In genomic region chr12:9587732-9588131, GRCm38 (mm10) we compare ENCODE assay signal across 35 mouse cellular contexts. TPM values are rescaled to one million over a fixed set of nuclear protein-coding genes. Genes with fewer than 3 reads are reported as not detected.
"Had no signal": no experiment of that assay in that cellular context is flagged by ENCODE, and none has a peak within 500 bp of the region (broad histone marks: within the 10 kb centered on the region; RNA-seq: fewer than 3 reads in every experiment).

No protein-coding gene starts in this region.

- H3K4me3 ChIP-seq: heart, adult 2 months; heart, embryonic 10.5 days; heart, embryonic 12.5 days; heart, embryonic 13.5 days; heart, embryonic 15.5 days; hindbrain, embryonic 10.5 days; hindbrain, embryonic 12.5 days; hindbrain, embryonic 13.5 days; hindbrain, embryonic 15.5 days; intestine, embryonic 15.5 days; kidney, embryonic 15.5 days; layer of hippocampus, adult 2 months had no signal

- H3K9me3 ChIP-seq: heart, embryonic 10.5 days; heart, embryonic 12.5 days; heart, embryonic 13.5 days; heart, embryonic 15.5 days; hindbrain, embryonic 10.5 days; hindbrain, embryonic 12.5 days; hindbrain, embryonic 13.5 days; hindbrain, embryonic 15.5 days; intestine, embryonic 15.5 days; kidney, embryonic 15.5 days had no signal

- H3K9ac ChIP-seq: heart, embryonic 12.5 days; heart, embryonic 13.5 days; heart, embryonic 15.5 days; hindbrain, embryonic 12.5 days; hindbrain, embryonic 13.5 days; hindbrain, embryonic 14.5 days; hindbrain, embryonic 15.5 days; intestine, embryonic 15.5 days; kidney, embryonic 15.5 days had no signal

- ATAC-seq: hindbrain, embryonic 16.5 days; hindbrain, postnatal 0 days; inflammation-experienced regulatory T-cells, adult 6 months; intestine, embryonic 15.5 days; intestine, embryonic 16.5 days; intestine, postnatal 0 days had no signal

- H3K4me1 ChIP-seq: heart, embryonic 12.5 days; intestine, embryonic 15.5 days had no signal

- H3K36me3 ChIP-seq: heart, embryonic 10.5 days; heart, embryonic 12.5 days; heart, embryonic 13.5 days; heart, embryonic 15.5 days; hindbrain, embryonic 10.5 days; hindbrain, embryonic 12.5 days; hindbrain, embryonic 13.5 days; hindbrain, embryonic 15.5 days; intestine, embryonic 15.5 days; kidney, embryonic 15.5 days had no signal

- H3K4me2 ChIP-seq: heart, embryonic 11.5 days; heart, embryonic 12.5 days; heart, embryonic 13.5 days; heart, embryonic 15.5 days; hindbrain, embryonic 12.5 days; hindbrain, embryonic 13.5 days; hindbrain, embryonic 14.5 days; hindbrain, embryonic 15.5 days; intestine, embryonic 15.5 days; kidney, embryonic 15.5 days had no signal

- DNase-seq: heart, adult 2 months; heart, postnatal 10 days; heart, postnatal 14 days; heart, postnatal 36 days; heart, postnatal 4 days; kidney, adult 11 months; kidney, adult 18-20 months; kidney, adult 2 months; kidney, adult 8-10 months; kidney, adult 9 months; kidney, postnatal 10 days; kidney, postnatal 14 days; kidney, postnatal 25 days; kidney, postnatal 36 days; kidney, postnatal 4 days; layer of hippocampus, adult 9-11 months had no signal

- H3K27ac ChIP-seq: heart, adult 2 months; heart, embryonic 10.5 days; heart, embryonic 13.5 days; heart, embryonic 15.5 days; hindbrain, embryonic 10.5 days; hindbrain, embryonic 12.5 days; hindbrain, embryonic 13.5 days; hindbrain, embryonic 14.5 days; hindbrain, embryonic 15.5 days; hindbrain, postnatal 0 days; intestine, embryonic 15.5 days; kidney, embryonic 15.5 days; kidney, postnatal 0 days; layer of hippocampus, adult 2 months had no signal

RNA-seq across cellular contexts. Expression of gene Osr1, which starts 17.8 kb away (rescaled TPM):
- polyA plus RNA-seq: inflammation-experienced regulatory T-cells, adult 6 months had no signal
